Mouse (Mus musculus): ENCODE data around the gene Tent4a. TPM values are rescaled to one million over a fixed set of nuclear protein-coding genes. Genes with fewer than 3 reads are reported as not detected.
A peak's percentile ranks its signal among the peaks of the same experiment; 100 is the strongest.

Gene Tent4a
- total and polyA plus RNA-seq, 3 experiments, result 8.1 to 12.7 (median 11.0) TPM

- H3K4me1 ChIP-seq (ENCODE audit: control insufficient read depth, insufficient read depth, low read length), result peaks cover 18% of the 10 kb centered on the region
- 16% methylated on average over 14 of the region's 14 CpGs for WGBS
- H3K4me3 ChIP-seq, result peak overlapping the region; percentile 86
- H3K9ac ChIP-seq (ENCODE audit: low read depth, low read length), result peak overlapping the region; percentile 38
- intact Hi-C loops (cut with DNase I), result loop anchor here (10.0 kb wide), 1 partner anchor 947 kb away; the partner anchor contains the start of genes Fastkd3 and Mtrr
- TF ChIP-seq POLR2A (IDR thresholded peaks at IDR 0.05; ENCODE audit: insufficient read depth, low read depth, low read length) (no peak), CTCF (IDR thresholded peaks at IDR 0.05) (no peak), EP300 (IDR thresholded peaks at IDR 0.05; ENCODE audit: insufficient read depth, low read depth, low read length) (no peak)
- H3K27ac ChIP-seq, result no peak overlapping the region
- H3K27me3 ChIP-seq (ENCODE audit: control insufficient read depth, insufficient read depth, low read length), result no peaks in the 10 kb centered on the region
- peaks cover 7% of the 10 kb centered on the region for H3K79me2 ChIP-seq (replicated peaks; ENCODE audit: control insufficient read depth, insufficient read depth, low read length)
- no peak for DNase-seq
- H3K36me3 ChIP-seq (ENCODE audit: control insufficient read depth, insufficient read depth, low read length), result no peaks in the 10 kb centered on the region
Measured at GRCm38 (mm10) chr13:69532101-69532892, 2.1 kb downstream of the Tent4a start.

- H3K4me3 ChIP-seq, result no peak overlapping the region
- intact Hi-C loops (cut with DNase I), result loop anchor here (2.0 to 10.0 kb wide), 2 partner anchors 15 to 947 kb away; partner anchors contain the start of genes Fastkd3 and Mtrr
- no peaks in the 10 kb centered on the region for H3K27me3 ChIP-seq (ENCODE audit: control insufficient read depth, insufficient read depth, low read length)
- H3K27ac ChIP-seq, result no peak overlapping the region
- peak overlapping the region; percentile 6; the same call in 1 of the 2 replicates for H3K9ac ChIP-seq (ENCODE audit: low read depth, low read length)
- no peak for DNase-seq
- WGBS, result 41% methylated on average over 6 of the region's 6 CpGs
- peaks cover 7% of the 10 kb centered on the region for H3K79me2 ChIP-seq (replicated peaks; ENCODE audit: control insufficient read depth, insufficient read depth, low read length)
- H3K4me1 ChIP-seq (ENCODE audit: control insufficient read depth, insufficient read depth, low read length), result peaks cover 20% of the 10 kb centered on the region
- TF ChIP-seq EP300 (IDR thresholded peaks at IDR 0.05; ENCODE audit: insufficient read depth, low read depth, low read length) (no peak), POLR2A (IDR thresholded peaks at IDR 0.05; ENCODE audit: insufficient read depth, low read depth, low read length) (no peak), CTCF (IDR thresholded peaks at IDR 0.05) (no peak)
- no peaks in the 10 kb centered on the region for H3K36me3 ChIP-seq (ENCODE audit: control insufficient read depth, insufficient read depth, low read length)
Measured at GRCm38 (mm10) chr13:69531431-69531830, 3.0 kb downstream of the Tent4a start.

- no peaks in the 10 kb centered on the region for H3K27me3 ChIP-seq (ENCODE audit: control insufficient read depth, insufficient read depth, low read length)
- DNase-seq, result no peak
- TF ChIP-seq POLR2A (IDR thresholded peaks at IDR 0.05; ENCODE audit: insufficient read depth, low read depth, low read length), result no peak
- no peak for TF ChIP-seq CTCF (IDR thresholded peaks at IDR 0.05)
- no peak for TF ChIP-seq EP300 (IDR thresholded peaks at IDR 0.05; ENCODE audit: insufficient read depth, low read depth, low read length)
- intact Hi-C loops (cut with DNase I), result loop anchor here (2.0 to 10.0 kb wide), 2 partner anchors 14 to 946 kb away; partner anchors contain the start of genes Fastkd3 and Mtrr
- WGBS, result 86% methylated on average over 6 of the region's 6 CpGs
- H3K79me2 ChIP-seq (replicated peaks; ENCODE audit: control insufficient read depth, insufficient read depth, low read length), result peaks cover 7% of the 10 kb centered on the region
- peaks cover 23% of the 10 kb centered on the region for H3K4me1 ChIP-seq (ENCODE audit: control insufficient read depth, insufficient read depth, low read length)
- no peaks in the 10 kb centered on the region for H3K36me3 ChIP-seq (ENCODE audit: control insufficient read depth, insufficient read depth, low read length)
- H3K4me3 ChIP-seq, result no peak overlapping the region
- no peak overlapping the region for H3K27ac ChIP-seq
- no peak overlapping the region for H3K9ac ChIP-seq (ENCODE audit: low read depth, low read length)
Measured at GRCm38 (mm10) chr13:69530951-69531350, 3.5 kb downstream of the Tent4a start.

- intact Hi-C loops (cut with DNase I), result loop anchor here (2.0 to 10.0 kb wide), 2 partner anchors 13 to 945 kb away; partner anchors contain the start of genes Fastkd3 and Mtrr
- TF ChIP-seq CTCF (IDR thresholded peaks at IDR 0.05) (no peak), POLR2A (IDR thresholded peaks at IDR 0.05; ENCODE audit: insufficient read depth, low read depth, low read length) (no peak), EP300 (IDR thresholded peaks at IDR 0.05; ENCODE audit: insufficient read depth, low read depth, low read length) (no peak)
- DNase-seq, result no peak
- no peak overlapping the region for H3K27ac ChIP-seq
- no peaks in the 10 kb centered on the region for H3K36me3 ChIP-seq (ENCODE audit: control insufficient read depth, insufficient read depth, low read length)
- 77% methylated on average over 3 of the region's 3 CpGs for WGBS
- peaks cover 7% of the 10 kb centered on the region for H3K79me2 ChIP-seq (replicated peaks; ENCODE audit: control insufficient read depth, insufficient read depth, low read length)
- H3K4me1 ChIP-seq (ENCODE audit: control insufficient read depth, insufficient read depth, low read length), result peaks cover 25% of the 10 kb centered on the region
- H3K4me3 ChIP-seq, result no peak overlapping the region
- no peak overlapping the region for H3K9ac ChIP-seq (ENCODE audit: low read depth, low read length)
- H3K27me3 ChIP-seq (ENCODE audit: control insufficient read depth, insufficient read depth, low read length), result no peaks in the 10 kb centered on the region
Measured at GRCm38 (mm10) chr13:69530156-69530555, 4.3 kb downstream of the Tent4a start.

- Histone ChIP-seq H3K4me3 (no peak overlapping the region), H3K27me3 (ENCODE audit: control insufficient read depth, insufficient read depth, low read length) (no peaks in the 10 kb centered on the region), H3K9ac (ENCODE audit: low read depth, low read length) (no peak overlapping the region), H3K79me2 (replicated peaks; ENCODE audit: control insufficient read depth, insufficient read depth, low read length) (peaks cover 6% of the 10 kb centered on the region), H3K36me3 (ENCODE audit: control insufficient read depth, insufficient read depth, low read length) (no peaks in the 10 kb centered on the region), H3K4me1 (ENCODE audit: control insufficient read depth, insufficient read depth, low read length) (peaks cover 27% of the 10 kb centered on the region), H3K27ac (no peak overlapping the region)
- no peak for TF ChIP-seq POLR2A (IDR thresholded peaks at IDR 0.05; ENCODE audit: insufficient read depth, low read depth, low read length)
- no peak for TF ChIP-seq CTCF (IDR thresholded peaks at IDR 0.05)
- TF ChIP-seq EP300 (IDR thresholded peaks at IDR 0.05; ENCODE audit: insufficient read depth, low read depth, low read length), result no peak
- DNase-seq, result no peak
- intact Hi-C loops (cut with DNase I), result no loop called here
- WGBS, result 44% methylated on average over 7 of the region's 7 CpGs
Measured at GRCm38 (mm10) chr13:69528531-69528930, 5.9 kb downstream of the Tent4a start.

- 74% methylated on average over 4 of the region's 4 CpGs for WGBS
- TF ChIP-seq POLR2A (IDR thresholded peaks at IDR 0.05; ENCODE audit: insufficient read depth, low read depth, low read length) (no peak), EP300 (IDR thresholded peaks at IDR 0.05; ENCODE audit: insufficient read depth, low read depth, low read length) (no peak), CTCF (IDR thresholded peaks at IDR 0.05) (no peak)
Measured at GRCm38 (mm10) chr13:69525867-69526266, 8.6 kb downstream of the Tent4a start.

More at GRCm38 (mm10) chr13:69525867-69526266, 8.6 kb downstream of the Tent4a start:
- H3K27ac ChIP-seq, result no peak overlapping the region
- H3K27me3 ChIP-seq (ENCODE audit: control insufficient read depth, insufficient read depth, low read length), result no peaks in the 10 kb centered on the region
- H3K4me3 ChIP-seq, result no peak overlapping the region
- H3K36me3 ChIP-seq (ENCODE audit: control insufficient read depth, insufficient read depth, low read length), result no peaks in the 10 kb centered on the region
- peaks cover 19% of the 10 kb centered on the region for H3K4me1 ChIP-seq (ENCODE audit: control insufficient read depth, insufficient read depth, low read length)
- no peak overlapping the region for H3K9ac ChIP-seq (ENCODE audit: low read depth, low read length)
- H3K79me2 ChIP-seq (replicated peaks; ENCODE audit: control insufficient read depth, insufficient read depth, low read length), result peaks cover 3% of the 10 kb centered on the region; the same call in 1 of the 2 replicates
- intact Hi-C loops (cut with DNase I), result no loop called here
- DNase-seq, result no peak

All from heart, adult 2 months (tissue).